Mouse (Mus musculus) heart, adult 2 months (tissue): ENCODE measurements around the gene Src. TPM values are rescaled to one million over a fixed set of nuclear protein-coding genes. Genes with fewer than 3 reads are reported as not detected.
A peak's percentile ranks its signal among the peaks of the same experiment; 100 is the strongest.

Experiments used
- DNase-seq, 2 experiments: peaks; one replicate each; pipeline ENCODE4 v3.0.0; 2021
- H3K27ac ChIP-seq: fragments of 200-600 bp; 2 replicates; pipeline ENCODE4 v1.8.1; 2022
- H3K27me3 ChIP-seq: fragments of 200-500 bp; 2 replicates; pipeline ENCODE4 v1.6.1; 2012; ENCODE audit warnings: mild to moderate bottlenecking, low read length, inconsistent platforms, mixed read lengths; ENCODE audit not compliant: control insufficient read depth, insufficient read depth
- H3K36me3 ChIP-seq: fragments of 200-500 bp; 2 replicates; pipeline ENCODE4 v1.6.1; 2012; ENCODE audit warnings: low read length, inconsistent platforms; ENCODE audit not compliant: control insufficient read depth, insufficient read depth
- H3K4me1 ChIP-seq: fragments of 200-500 bp; 2 replicates; pipeline ENCODE4 v1.6.1; 2011; ENCODE audit warnings: low read length; ENCODE audit not compliant: control insufficient read depth, insufficient read depth
- H3K4me3 ChIP-seq: fragments of 200-600 bp; 2 replicates; pipeline ENCODE4 v1.8.1; 2022
- H3K79me2 ChIP-seq: fragments of 200-500 bp; replicated peaks from 2 replicates; pipeline ENCODE4 v1.6.1; 2012; ENCODE audit warnings: mild to moderate bottlenecking, inconsistent platforms, low read length, moderate library complexity, mixed read lengths; ENCODE audit not compliant: control insufficient read depth, insufficient read depth
- H3K9ac ChIP-seq: fragments of 200-500 bp; 2 replicates; pipeline ENCODE4 v1.6.1; 2012; ENCODE audit warnings: low read depth, mild to moderate bottlenecking, control low read depth, inconsistent platforms, low read length, mixed read lengths
- CTCF ChIP-seq: fragments of 200-600 bp; IDR thresholded peaks from 2 replicates; pipeline ENCODE4 v1.8.1; 2022; ENCODE audit warnings: antibody characterized with exemption, mild to moderate bottlenecking, moderate library complexity
- EP300 ChIP-seq: fragments of 200-500 bp; IDR thresholded peaks from 2 replicates; pipeline ENCODE4 v1.6.1; 2011; ENCODE audit warnings: low read depth, low read length, control low read depth; ENCODE audit not compliant: insufficient read depth
- POLR2A ChIP-seq: fragments of 200-500 bp; IDR thresholded peaks from 2 replicates; pipeline ENCODE4 v1.6.1; 2011; ENCODE audit warnings: mild to moderate bottlenecking, low read depth, low read length, control low read depth; ENCODE audit not compliant: insufficient read depth
- WGBS: fragments of 180-500 bp; shearing (Covaris S2); methylation state at CpG from one replicate; pipeline ENCODE4 v1.1.7; 2018; 5-methylcytosine and 5-hydroxymethylcytosine counted together
- intact Hi-C: fragments of 180-260 bp; cut with DNase I; formaldehyde crosslinking; loops from one replicate; pipeline ENCODE4 v1.15.1; 2025
- polyA plus RNA-seq: library from polyadenylated mRNA; depleted of rRNA; stranded (reverse); fragments of >200 nt; gene quantifications from 2 replicates; pipeline ENCODE4 v1.2.3, GENCODE M21; 2012
- total RNA-seq, 2 experiments: library from RNA; stranded (reverse); gene quantifications; 2 replicates each; pipeline ENCODE4 v1.2.3; 2021

Src gene
- total and polyA plus RNA-seq, 3 experiments, result 4.0 to 5.8 (median 4.1) TPM

- no peak overlapping the region for H3K27ac ChIP-seq
- TF ChIP-seq EP300 (no peak), CTCF (no peak)
- H3K79me2 ChIP-seq, result no peaks in the 10 kb centered on the region
- peaks cover 5% of the 10 kb centered on the region; the same call in 1 of the 2 replicates for H3K27me3 ChIP-seq
- H3K4me3 ChIP-seq, result no peak overlapping the region
- H3K36me3 ChIP-seq, result no peaks in the 10 kb centered on the region
- no peak overlapping the region for H3K9ac ChIP-seq
- 72% methylated on average over 4 of the region's 4 CpGs for WGBS
- intact Hi-C loops, result no loop called here
- H3K4me1 ChIP-seq, result no peaks in the 10 kb centered on the region
- DNase-seq, result no peak
These were observed 91.8 kb downstream of the Src start for GRCm38 (mm10) chr2:157510031-157510430.

DNA sequence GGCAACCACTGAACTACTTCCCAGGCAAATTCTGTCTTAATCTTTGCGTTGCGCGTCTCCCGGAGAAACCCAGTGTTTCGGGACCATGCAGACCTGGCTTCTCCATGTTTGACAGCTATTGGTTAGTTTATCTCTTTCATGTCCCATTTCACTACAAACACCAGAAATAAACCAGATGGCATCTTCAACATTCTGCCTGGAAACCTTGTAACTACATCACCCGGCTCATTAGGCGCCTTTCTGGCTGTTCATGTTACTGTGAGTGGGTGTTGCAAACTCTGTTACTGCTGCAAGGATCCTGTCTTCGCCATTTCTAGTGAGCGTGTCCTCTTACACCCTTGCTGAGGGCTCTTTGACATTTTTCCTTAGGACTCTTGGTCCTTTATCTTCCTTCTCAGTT is 94.6 kb downstream of the Src start:
- H3K27ac ChIP-seq, result no peak overlapping the region
- H3K27me3 ChIP-seq, result no peaks in the 10 kb centered on the region; the same call in 1 of the 2 replicates
- H3K36me3 ChIP-seq, result no peaks in the 10 kb centered on the region
- no peaks in the 10 kb centered on the region for H3K4me1 ChIP-seq
- WGBS, result 81% methylated on average over 9 of the region's 9 CpGs
- no peak for DNase-seq
- H3K9ac ChIP-seq, result no peak overlapping the region
- no peak overlapping the region for H3K4me3 ChIP-seq
- intact Hi-C loops, result no loop called here
- TF ChIP-seq POLR2A (no peak), EP300 (no peak), CTCF (no peak)
- no peaks in the 10 kb centered on the region for H3K79me2 ChIP-seq

DNA sequence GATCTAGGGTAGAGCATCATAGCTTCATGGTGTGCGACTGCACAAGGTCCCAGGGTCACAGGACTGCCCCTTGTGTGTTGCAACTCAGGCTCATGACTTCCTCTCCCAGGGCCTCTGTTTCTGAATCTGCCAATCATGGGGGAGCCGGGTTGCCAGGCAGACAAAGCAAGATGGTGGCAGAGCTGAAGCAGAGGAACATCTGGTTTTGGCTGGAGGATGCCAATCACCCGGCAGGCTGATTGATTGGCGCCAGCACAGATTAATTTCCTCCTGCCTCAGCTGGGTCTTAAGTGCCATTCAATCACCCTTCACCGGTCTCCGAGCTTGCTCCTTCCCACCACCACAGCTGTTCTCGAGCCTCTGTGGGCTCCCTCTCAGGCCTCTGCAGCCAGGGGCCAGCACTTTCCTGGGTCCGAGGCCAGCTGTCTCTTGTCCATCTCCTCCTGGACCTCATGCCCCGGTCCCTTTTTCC is 95.5 kb downstream of the Src start:
- no peaks in the 10 kb centered on the region for H3K4me1 ChIP-seq
- WGBS, result 48% methylated on average over 9 of the region's 9 CpGs
- H3K36me3 ChIP-seq, result no peaks in the 10 kb centered on the region
- H3K79me2 ChIP-seq, result no peaks in the 10 kb centered on the region
- H3K27me3 ChIP-seq, result no peaks in the 10 kb centered on the region; the same call in 1 of the 2 replicates
- H3K27ac ChIP-seq, result no peak overlapping the region
- intact Hi-C loops, result no loop called here
- no peak overlapping the region for H3K4me3 ChIP-seq
- H3K9ac ChIP-seq, result no peak overlapping the region
- no peak for DNase-seq
- TF ChIP-seq POLR2A, result no peak

- no peak for DNase-seq
- no peaks in the 10 kb centered on the region; the same call in 1 of the 2 replicates for H3K27me3 ChIP-seq
- TF ChIP-seq POLR2A (no peak), CTCF (no peak), EP300 (no peak)
- H3K4me3 ChIP-seq, result no peak overlapping the region
- H3K36me3 ChIP-seq, result no peaks in the 10 kb centered on the region
- H3K79me2 ChIP-seq, result no peaks in the 10 kb centered on the region
- intact Hi-C loops, result no loop called here
- H3K27ac ChIP-seq, result no peak overlapping the region
- no peak overlapping the region for H3K9ac ChIP-seq
- no peaks in the 10 kb centered on the region for H3K4me1 ChIP-seq
- 29% methylated on average over 4 of the region's 4 CpGs for WGBS
These were observed 96.1 kb downstream of the Src start for GRCm38 (mm10) chr2:157514353-157514752.

- Histone ChIP-seq H3K27ac (no peak overlapping the region), H3K36me3 (no peaks in the 10 kb centered on the region), H3K27me3 (no peaks in the 10 kb centered on the region; the same call in 1 of the 2 replicates), H3K79me2 (no peaks in the 10 kb centered on the region), H3K4me1 (no peaks in the 10 kb centered on the region), H3K4me3 (no peak overlapping the region), H3K9ac (no peak overlapping the region)
- intact Hi-C loops, result no loop called here
- no peak for DNase-seq
- TF ChIP-seq EP300 (no peak), POLR2A (no peak), CTCF (no peak)
- 54% methylated on average over 6 of the region's 6 CpGs for WGBS
These were observed 99.3 kb downstream of the Src start for GRCm38 (mm10) chr2:157517526-157517925.

DNA sequence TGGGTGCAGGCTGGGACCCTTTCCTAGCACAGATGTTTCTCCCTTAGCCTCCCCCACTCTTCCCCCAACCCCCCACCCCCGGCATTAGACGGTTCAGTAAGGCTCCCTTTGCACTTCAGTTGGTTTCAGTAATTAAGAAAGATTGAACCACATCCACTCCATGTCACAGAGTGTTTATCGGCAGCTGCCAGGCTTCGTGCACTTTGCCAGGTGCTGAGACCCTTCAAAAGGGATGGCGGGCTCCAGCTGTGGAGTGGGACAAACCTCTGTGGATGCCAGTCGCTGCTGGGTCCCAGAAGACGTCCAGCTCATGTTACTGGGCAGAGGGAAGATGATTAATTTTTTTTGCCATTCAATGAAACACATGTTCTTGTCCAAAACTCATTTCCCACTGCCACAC is 100.2 kb downstream of the Src start:
- H3K27ac ChIP-seq, result no peak overlapping the region
- no peak overlapping the region for H3K4me3 ChIP-seq
- no peaks in the 10 kb centered on the region for H3K4me1 ChIP-seq
- TF ChIP-seq EP300, result no peak
- no peak for TF ChIP-seq POLR2A
- TF ChIP-seq CTCF, result no peak
- intact Hi-C loops, result no loop called here
- DNase-seq, result no peak
- H3K79me2 ChIP-seq, result no peaks in the 10 kb centered on the region
- H3K27me3 ChIP-seq, result no peaks in the 10 kb centered on the region; the same call in 1 of the 2 replicates
- WGBS, result 69% methylated on average over 7 of the region's 7 CpGs
- no peak overlapping the region for H3K9ac ChIP-seq
- no peaks in the 10 kb centered on the region for H3K36me3 ChIP-seq

DNA sequence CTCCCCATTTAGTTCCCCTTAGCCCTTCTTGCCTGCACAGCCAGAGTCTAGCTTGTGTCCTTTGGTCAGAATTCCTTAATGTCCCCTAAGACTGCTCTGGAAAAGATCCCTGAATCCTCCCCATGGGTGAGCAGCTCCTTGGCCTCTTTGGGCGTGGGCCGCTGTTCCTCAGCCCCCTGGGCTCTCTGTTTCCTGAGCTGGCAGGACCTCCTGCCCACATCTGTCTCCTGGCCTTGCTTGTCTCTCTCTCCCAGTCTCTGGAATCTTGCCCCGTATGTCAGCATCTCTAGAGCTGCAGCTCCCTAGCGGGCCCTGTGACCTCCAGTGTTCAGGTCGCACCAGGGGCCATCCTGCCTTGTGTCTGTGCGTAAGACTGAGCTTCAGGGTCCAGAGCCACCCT is 101.2 kb downstream of the Src start:
- Histone ChIP-seq H3K27ac (no peak overlapping the region), H3K27me3 (no peaks in the 10 kb centered on the region), H3K4me3 (no peak overlapping the region), H3K79me2 (no peaks in the 10 kb centered on the region), H3K9ac (no peak overlapping the region), H3K4me1 (no peaks in the 10 kb centered on the region), H3K36me3 (no peaks in the 10 kb centered on the region)
- TF ChIP-seq POLR2A, result no peak
- TF ChIP-seq EP300, result no peak
- TF ChIP-seq CTCF, result no peak
- 59% methylated on average over 6 of the region's 6 CpGs for WGBS
- intact Hi-C loops, result no loop called here
- peak in 1 of 2 experiments; percentile 19 for DNase-seq
